Mouse (Mus musculus) adrenal gland, adult (tissue): Measurements from ENCODE around the gene Otx2.

ENCODE experiments used
- DNase-seq, 2 experiments: peaks; one replicate each; pipeline ENCODE4 v3.0.0; 2022 to 2023; ENCODE audit warnings: low spot score in 1 of 2; ENCODE audit not compliant: inconsistent age in 2 of 2

Gene Otx2

DNA sequence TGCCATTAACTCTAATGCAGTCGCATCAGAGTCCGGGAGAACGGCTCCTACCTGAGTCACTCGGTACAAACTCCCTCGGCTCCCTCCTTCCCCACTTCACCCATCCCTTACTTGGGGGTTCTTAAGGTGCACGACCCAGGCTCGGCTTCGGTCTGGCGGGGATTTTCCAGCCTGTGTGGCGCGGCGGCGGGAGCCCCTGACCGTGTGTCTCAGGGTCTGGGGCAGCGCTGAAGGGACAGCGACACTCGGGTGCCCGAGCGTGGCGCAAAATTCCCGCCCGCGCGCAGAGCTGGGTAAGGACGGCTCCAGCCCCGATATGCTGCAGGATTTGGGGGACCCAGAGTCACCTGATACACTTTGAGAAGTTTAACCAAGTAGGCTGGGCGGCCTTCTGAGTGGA lies at the start of gene Otx2:
Gene Otx2, minus strand, starts transcription at position 279 of the 400 bp plus-strand sequence.
- no peak for DNase-seq

DNA sequence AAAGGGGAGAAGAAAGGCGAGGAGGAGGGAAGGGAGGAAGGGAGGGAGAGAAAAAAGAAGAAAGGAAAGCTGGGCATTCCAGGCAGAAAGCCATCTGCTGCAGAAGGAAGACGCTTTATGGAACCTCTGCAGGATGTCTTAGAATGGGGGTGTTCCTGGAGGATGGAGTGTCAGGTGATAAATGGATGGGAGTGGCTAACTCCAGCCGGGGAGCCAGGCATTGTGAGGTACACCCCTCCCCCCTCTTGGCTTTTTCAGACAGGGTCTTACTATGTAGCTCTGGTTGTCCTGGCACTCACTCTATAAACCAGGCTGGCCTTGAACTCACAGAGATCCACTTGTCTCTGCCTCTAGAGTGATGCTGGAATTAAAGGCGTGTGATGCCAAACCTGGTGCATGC lies 49.1 kb upstream of the Otx2 start:
- no peak for DNase-seq

DNA sequence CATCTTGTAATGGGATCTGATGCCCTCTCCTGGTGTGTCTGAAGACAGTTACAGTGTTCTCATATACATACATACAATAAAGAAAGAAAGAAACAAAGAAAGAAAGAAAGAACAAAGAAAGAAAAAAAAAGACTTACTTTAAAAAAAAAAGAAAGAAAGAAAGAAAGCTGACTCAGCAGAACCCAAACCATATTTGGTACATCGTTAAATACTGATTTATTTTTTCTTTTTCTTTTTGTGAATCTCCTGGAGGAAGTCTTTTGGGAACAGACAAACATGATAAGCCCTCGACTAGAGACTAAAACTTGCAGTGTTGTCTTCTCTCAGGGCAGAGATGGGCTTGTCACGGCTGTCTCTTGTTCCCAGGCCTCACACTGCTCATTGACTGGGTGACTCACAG lies 45.7 kb upstream of the Otx2 start:
- no peak for DNase-seq

DNA sequence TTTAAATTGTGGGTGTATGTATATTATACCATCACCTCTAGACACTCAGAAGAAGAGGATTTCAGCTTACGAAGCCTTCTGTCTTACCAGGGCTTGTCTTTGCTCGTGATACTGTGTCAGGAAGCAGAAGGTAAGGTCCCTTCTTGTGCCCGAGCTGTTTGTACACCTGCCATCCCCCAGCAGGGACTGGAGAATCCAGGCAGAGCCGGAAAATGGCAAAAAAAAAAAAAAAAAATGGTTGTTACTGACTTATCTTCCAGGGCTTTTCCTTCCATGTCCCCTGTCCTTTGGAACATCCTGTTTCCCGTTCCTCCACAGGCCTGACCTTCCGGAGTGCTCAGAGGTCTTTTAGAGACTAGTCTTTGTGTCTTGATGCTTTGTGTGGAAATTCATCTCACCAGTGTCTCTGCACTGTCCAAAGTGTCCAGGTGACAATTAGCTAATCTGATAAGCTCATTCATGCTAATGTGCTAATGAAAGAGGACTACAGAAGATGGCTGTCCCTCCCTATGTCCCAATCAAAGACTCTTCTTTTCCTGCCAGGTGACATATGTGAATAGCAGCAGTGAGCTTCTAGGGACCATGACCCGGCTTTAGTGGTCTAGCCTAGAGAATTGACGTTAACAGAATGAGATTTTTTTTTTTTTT lies 44.1 kb upstream of the Otx2 start:
- DNase-seq, result no peak

DNA sequence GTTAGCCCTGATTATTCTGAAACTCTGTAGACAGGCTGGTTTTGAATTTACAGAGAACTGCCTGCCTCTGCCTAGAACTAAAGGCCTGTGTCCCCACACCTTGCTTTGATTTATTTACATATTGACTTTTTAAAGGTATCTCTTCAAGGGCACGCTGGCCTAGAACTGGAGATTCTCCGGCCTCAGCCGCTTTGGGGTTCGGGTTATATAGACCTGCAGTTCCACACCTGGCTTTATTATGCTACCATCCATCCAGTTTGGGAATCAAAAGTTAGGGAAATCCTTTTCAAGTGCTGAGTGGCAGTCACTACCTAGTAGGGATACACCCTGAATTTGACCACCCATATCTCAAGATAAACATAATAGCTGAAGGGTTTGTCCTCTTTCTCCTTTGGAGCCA lies 42.8 kb upstream of the Otx2 start:
- no peak for DNase-seq

DNA sequence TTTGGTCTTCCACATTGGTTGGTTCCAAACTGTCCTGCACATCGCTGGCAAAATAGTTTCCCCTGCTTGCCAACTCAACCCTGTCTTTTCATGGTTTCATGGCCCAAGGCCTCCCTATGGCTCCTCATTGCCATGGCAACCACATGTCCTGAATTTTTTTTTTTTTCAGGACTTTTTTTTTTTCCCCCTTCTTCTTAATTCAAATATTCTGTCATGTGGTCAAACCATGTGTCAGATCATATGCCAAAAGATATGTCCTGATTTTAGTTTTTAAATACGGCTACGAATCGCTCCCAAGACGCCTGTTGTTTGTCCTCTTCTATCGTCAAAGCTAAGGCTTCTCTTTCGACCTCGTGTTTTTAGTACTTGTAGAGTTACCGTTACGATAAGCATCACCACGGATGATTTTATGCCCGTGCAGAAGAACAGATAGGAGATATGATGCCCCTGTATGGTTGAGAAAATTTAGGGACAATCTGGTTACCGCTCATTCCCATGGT lies 37.3 kb upstream of the Otx2 start:
- no peak for DNase-seq

DNA sequence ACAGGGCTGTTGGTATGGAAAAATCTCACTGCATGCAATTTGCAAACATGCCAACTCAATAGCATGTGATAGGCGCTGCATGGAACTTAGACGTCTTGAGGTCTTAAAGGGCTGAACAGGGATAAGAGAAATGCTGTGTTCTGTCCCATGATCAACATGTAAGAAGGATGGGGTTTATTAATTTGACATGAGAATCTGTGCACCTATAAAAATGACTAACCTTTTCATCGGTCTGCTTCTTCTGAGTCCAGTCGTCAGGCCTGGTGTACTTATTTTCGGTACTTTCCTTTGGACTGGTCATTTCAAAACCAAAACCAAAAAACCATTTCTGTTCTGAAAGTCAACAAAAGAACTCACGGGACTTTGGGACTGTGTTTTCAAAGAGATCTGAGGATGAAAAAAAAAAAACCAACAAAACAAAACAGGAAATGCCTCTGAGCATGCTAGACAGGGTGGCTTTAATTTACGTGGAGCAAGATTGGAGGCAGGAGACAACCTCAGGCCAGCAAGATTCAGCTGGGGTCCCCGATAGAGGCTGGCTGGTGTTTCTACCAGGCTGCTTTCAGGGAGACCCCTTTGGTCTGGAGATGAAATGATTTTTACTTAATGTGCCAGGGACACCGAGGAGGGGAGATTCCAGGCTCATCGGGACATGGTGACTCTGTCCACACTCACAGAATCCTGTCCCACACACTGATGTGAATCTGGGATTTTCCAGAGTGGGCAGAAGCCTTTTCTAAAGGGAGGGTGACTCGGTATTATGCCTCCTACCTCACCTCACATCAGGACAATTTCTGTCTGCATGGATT lies 36.6 kb upstream of the Otx2 start:
- no peak for DNase-seq

DNA sequence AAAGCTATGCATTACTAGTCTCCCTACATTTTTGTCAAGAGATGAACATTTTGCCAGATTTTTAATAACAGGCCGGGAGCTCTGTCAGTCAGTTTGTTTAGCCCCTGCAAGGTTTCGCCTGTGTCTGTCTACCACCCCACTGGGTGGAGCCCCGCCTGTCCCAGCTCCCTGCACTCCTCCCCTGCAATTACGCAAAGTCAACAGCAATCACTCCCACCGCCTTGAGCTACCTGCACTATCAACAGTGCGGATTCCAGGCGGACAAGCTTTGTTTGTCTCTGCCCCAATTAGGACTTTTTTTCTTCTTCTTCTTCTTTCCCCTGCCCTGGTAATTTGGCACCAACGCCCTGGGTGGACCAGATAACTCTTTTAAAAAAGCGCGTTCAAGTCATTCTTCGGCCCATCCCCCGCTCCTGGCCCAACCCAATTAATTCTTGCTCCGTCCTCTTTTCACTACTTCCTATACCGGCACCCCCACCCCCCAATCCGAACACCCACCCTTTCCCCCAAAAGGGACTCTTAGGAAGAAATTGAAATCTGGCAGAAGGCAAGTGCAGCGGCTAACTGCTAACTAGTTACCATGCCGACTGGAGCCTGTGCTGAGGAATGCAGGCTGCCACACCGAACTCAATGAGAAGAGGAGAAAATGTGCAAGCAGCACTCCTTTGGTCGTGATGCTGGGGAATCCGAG lies 35.9 kb upstream of the Otx2 start:
- peak in 1 of 2 experiments; percentile 21 for DNase-seq

DNA sequence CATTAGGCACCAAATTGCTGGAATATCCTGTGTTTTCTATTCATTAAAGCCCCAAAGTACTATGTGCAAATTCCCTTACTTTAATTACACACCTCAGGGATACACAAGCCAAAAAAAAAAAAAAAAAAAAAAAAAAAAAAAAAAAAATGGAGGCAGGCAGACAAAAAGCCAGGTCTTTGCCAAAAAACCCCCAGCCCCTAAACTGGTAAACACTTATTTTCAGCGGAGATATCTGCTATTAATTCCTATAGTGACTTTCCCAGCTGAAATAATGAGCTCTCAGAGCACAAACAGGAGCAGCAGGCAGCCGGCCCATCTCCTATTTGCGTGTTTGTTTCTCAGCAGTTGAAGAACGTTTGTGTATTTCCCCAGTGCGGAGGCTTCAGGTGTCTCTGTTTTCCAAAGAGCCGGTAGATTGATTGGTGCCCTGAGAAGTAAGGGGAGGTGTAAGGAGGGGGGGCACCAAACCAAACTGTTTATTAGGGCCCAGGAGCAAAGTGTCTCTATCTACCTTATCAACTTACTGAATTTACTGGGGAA lies 34.3 kb upstream of the Otx2 start:
- DNase-seq, result no peak

DNA sequence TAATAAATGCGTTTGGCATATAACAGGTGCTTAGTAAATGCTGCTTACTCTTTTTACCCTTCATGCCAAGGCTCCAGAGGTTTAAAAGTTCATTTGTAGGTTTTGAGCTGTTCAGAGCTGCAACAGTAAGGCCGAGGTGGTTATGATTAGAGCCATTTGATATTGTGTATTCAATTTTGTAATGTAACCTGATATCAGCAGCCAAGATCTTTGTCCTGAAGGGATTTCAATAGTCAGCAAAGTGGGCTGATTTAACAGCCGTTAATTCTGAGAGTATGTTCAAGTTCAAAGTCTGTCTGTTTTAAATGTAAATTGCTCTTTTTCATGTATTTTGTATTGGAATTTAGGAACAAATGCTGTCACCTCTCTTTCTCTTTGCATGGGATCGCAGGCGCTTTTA lies 33.8 kb upstream of the Otx2 start:
- no peak for DNase-seq

DNA sequence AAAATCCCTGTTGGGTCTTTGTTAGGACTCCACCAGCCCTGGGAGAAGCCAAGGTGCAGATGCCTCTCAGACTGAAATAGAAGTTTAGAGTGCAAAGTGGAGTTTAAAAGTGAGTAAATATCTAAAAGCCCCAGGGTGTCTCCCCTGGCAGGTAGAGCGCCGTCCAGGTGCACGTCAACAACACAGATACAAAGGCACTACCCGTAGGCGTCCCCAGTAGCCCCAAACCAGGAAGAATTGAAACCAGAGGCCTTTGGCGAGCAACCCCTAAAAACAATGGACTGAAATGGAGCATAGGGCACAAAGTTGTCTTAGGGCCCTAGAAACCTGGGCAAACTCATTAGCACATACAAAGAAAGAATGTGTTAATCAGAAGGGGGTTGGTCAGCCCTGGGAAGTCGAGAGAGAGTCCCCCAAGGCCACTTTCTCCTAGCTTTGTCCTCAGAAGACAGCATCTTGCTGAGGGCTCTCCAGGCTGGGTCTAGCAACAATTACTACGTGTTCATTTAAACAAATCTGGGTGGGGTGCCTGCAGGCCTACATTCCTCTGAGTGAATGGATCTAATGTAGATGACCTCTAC lies 27.3 kb upstream of the Otx2 start:
- DNase-seq, result no peak

DNA sequence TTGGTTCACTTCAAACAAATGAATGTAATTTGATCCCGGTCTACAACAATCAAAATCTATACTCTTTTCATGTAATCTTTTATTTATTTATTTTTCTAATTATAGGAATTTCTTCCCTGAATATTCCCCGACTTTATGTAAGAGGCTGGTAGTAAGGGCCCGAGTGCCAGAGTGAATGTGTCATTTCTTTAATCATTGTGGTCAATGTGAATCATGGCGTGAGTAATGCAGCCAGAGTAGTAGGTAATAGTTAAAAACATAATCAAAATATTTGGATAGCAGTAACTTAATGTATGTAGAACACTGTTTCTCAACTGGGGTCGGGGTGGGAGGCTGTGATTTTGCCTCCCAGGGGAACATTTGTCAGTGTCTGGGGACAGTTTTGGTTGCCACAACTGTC lies 6.0 kb upstream of the Otx2 start:
- no peak for DNase-seq

DNA sequence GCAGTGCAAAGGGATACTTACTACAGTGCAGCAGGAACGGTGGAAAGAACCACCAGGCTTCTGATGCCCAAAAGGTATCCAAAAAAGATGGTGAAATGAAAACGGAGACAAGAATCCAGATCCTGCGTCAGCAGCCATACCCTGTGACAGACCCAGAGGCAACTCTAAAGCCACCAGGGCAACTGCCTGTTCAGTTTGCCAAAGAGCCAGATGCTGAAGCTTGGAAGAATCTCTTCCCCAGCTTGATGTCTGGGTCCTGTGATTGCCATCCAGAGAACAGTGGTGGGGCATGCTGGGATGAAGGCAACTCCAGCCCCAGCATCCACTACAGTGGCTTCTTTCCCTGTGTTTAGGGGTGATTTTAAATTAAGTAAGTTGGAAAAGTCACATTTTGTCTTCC lies 5.1 kb upstream of the Otx2 start:
- DNase-seq, result no peak

DNA sequence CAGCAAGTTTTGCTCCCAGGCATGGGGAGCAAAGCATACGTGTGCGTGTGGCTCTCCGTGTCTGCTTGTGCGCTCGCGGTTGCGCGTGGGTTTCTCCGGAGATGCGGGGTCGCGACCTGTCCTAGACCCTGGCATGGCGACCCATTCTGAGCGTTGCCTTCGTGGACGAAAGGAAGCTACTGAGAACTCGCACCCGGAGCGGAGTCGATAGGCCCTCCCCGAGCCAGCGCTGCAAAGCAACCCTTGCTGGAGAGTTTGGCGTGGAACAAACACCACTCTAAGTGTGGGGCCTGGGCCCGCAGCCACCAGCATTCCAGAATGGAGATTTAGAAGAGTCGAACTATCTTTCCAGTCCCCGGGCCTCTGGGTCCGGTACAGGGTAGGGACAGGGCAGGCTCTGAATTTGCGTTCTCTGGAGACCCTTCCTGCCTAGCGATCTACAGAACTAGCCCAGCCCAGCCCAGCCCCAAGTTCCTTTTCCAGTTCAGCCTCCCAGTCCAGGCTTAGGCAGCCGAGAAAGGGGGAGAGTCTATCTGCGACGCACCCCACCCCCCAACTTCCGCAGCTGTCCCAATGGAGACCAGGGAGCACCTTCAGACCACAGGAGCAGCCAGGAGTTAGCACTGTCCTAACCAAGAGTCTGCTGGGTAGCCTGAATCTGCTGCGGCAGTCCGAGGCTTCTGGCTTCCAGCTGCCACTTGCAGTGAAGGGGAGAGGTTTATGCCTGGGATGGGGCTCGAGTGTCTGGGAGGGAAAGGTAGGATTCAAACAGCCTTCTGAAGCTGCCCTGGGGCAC lies 615 bp upstream of the Otx2 start:
- no peak for DNase-seq

DNA sequence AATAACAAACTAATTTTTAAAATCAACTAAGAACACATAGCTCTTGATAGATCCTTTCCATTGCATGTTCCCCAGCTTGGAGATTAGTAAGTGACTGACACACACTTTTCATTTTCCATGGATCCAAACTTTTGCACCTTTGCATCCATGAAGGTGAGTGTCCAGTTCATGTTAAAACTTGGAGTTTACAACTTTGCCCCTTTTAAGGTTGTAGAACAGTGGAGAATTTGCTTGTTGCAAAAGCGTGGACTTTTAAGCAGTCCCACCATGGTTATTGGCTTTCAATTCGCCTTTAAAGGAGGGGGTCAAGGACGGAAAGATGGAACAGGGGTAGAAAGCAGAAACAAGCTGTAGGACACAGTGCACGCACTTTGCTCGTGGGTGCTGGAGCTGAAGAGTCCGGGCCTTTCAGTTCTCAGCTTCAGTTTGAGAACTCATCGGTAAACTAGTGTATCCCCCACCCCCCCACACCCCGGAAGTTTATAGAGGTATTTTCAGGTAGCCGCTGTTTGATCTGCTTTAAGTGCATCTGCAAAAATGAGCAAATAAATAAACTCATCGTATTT lies 925 bp downstream of the Otx2 start:
- DNase-seq, result no peak

DNA sequence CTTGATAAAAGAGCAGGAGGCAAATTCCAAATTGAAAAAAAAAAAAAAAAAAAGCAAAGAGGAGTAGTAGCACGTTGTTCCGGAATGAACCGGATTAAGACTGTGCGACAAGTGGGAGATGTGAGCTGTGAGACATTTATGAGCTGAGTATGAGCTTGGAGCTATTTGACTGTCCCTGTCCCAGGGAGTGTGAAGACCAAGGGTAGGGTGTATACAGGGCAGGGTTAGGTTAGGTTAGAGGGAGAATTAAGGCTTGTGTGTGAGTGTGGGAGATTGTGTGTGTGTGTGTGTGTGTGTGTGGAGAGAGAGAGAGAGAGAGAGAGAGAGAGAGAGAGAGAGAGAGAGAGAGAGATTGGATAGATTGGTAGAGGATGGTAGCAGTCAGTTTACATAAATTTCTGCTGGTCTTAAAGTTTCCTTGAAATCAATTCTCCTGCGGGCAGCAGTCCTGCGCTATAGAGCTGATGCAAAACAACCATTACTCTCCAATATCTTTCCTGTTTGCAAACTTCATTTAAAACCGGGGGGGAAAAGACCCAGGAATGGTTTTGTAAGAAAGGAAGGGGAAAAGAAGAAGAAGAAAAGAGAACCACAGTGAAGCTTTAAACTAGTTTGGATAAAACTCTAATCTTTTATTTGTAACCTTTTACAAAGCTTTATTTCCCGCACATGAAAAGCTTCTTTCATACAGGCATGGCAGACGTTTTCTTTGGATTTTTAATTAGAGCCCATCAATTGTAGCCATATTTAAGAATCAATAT lies 2.0 kb downstream of the Otx2 start:
- DNase-seq, result no peak

DNA sequence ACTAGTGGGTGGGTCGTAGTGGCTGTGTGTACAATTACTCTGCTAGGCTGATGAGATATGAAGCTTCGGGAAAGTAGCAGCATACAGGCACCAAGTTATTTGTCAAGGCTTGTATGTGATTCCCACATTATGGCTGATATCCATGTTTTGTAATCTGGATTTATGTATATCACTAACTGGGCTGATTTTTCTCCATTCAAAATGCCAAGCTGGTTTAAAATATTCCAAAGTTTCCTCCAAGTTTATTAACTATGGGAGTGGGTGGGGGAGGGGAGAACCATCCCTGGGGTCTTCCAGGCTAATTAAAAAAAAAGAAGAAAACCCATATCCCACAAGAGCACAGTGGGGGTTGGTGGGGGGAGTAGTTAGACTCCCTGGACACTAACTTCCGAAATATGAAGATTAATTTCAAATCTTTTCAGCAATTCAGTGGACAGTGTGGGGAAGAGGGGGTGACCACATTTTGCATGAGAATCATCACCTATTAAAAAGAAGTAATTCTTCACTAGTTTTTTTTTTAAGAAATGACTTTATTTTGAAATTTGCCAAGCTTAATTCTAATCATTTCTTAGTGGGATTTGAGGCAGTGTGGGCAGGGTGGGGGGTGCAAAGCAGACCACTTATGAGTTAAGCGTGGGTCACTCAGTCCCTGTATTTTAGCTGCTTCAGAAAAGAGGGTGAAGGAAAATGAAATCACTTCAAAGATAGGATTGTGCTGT lies 2.7 kb downstream of the Otx2 start:
- no peak for DNase-seq

DNA sequence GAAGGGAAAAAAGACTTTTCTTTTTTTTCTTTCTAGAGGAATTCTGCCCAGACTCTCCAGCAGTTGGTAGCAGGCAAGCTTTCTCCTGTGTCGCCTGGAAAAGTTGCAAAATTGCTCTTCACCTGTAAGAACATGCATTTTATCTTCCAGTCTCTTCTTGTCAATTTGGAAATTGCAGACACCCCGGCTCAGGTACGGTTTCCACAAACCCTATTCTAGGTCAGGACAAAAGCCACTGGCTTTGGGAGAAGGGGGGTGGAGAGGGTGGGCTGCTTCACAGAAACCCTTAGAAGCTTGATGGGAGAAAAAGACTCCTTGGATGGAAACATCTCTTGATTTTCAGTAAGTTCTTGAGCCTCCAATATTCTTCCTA lies 3.4 kb downstream of the Otx2 start:
- no peak for DNase-seq
